Mouse (Mus musculus): ENCODE results near the gene Zpbp2.
A peak's percentile ranks its signal among the peaks of the same experiment; 100 is the strongest.

The Zpbp2 gene

DNA sequence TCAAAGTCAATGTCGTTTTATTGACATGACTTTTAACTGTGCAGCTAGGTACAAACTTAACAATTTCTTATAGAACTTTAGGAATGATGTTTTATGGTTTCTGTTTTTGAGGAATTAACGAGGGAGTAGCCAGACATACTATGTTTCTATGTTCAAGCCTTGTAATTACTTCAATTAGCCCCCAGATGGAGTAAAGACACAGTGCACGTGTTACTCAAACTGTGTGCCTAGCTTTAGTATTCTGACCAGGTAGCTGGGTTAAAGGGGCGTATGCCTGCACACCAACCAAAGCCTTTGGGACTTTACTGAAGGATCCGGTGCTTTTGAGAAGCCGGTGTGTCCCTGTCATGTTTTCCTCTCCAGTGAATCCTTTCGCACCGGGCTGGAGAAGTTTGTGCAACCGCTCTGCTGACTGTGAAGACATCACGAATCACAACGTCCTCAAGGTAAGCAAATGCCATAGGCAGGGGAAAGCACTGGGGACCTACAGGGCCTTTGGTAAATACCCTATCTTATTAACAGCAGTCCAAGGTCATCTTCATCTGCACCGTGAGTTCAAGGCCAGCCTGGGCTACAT lies 4.3 kb downstream of the Zpbp2 start:
- no peak for DNase-seq (ENCODE audit: low spot score)

DNA sequence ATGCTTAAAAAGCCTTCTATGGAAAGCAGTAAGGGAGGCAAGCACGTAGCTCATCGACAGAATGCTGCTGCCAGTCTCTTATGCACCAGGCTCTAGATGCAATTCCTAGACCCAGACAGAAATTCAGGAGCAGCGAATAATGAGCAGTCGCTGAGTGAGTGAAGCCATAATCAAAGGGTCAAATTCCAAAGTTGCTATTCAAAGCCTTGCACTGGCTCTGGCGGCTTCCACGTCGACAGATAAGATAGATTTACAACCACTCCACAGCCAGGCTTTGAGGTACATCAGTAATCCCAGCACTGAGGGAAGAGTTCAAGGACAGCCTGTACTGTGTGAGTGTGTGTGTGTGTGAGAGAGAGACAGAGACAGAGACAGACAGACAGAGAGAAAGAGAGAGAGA lies 10.0 kb downstream of the Zpbp2 start:
- no peak for DNase-seq (ENCODE audit: low spot score)

DNA sequence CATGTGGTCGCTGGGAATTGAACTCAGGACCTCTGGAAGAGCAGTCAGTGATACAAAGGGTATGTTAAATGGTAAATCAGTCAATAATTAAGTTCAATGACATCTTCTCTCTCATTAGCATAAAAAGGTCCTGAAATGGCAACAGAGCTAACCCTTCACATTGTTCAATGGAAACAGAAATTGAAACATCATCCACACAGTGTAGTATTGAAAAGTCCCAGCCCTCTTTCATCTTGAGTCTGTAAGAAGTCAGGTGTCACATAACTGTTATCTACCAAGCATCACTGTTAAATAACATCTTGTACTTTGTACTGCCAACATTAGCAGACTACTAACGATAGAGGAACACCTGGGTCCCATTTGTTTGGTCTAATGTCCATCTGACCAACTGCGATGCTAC lies 12.1 kb downstream of the Zpbp2 start:
- DNase-seq (ENCODE audit: low spot score), result no peak

DNA sequence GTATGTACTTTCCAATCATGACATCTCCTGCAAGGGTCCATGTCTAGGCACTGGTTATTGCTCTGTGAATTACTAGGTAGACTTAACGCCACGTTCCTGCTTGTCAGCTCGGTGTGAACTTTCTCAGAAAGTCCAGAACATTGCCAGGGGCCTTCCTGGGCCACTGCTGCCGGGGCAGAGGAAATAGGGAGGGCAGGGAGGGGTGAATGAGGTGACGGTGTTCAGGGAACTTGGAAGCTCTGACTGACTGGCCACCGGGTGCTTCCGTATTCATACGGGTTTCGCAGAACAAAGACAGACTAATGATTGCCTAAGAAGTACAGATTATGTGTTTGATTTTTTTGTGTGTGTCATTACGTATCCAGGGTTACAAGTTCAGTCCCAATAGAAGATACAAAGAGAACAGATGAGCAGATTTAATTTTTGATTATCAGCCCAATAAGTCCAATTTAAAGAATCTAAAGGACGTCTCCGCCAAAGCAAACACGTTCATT lies 13.1 kb downstream of the Zpbp2 start:
- no peak for DNase-seq (ENCODE audit: low spot score)

DNA sequence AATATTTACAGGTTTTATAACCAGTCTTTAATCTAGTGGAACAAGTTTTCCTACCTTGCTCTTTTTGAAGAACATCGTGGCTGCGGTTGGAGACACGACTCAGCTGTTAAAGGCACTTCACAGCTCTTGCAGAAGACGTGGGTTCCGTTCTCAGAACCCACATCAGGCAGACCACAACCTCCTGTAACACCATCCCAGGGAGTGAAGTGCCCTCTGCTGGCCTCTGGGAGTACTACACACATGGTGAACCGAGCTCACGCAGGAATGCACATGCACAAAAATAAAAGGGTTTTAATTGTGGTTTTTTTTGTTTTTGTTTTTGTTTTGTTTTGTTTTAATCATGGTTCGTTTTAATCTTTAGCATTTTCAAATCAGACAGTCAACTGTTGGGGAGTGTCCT lies 17.4 kb downstream of the Zpbp2 start:
- peak; percentile 13 for DNase-seq (ENCODE audit: low spot score)

DNA sequence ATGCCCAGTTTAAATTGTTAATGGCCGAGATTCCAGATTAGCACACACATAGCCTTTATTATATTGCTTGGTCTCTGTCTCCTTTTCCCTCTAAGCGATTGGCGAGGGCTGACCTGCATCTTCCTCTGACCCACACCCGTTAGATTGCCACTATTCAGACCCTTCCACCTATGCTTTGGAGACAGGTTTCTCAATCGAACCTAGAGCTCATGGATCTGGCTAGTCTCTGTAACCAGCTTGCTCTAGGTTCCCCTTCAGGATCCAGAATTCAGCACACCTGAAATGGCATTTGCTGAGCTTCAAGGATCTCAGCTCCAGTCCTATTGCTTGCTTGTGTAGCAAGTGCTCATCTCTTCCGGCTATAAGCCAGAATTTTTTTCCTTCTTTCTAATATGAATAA lies 18.6 kb downstream of the Zpbp2 start:
- no peak for DNase-seq (ENCODE audit: low spot score)

DNA sequence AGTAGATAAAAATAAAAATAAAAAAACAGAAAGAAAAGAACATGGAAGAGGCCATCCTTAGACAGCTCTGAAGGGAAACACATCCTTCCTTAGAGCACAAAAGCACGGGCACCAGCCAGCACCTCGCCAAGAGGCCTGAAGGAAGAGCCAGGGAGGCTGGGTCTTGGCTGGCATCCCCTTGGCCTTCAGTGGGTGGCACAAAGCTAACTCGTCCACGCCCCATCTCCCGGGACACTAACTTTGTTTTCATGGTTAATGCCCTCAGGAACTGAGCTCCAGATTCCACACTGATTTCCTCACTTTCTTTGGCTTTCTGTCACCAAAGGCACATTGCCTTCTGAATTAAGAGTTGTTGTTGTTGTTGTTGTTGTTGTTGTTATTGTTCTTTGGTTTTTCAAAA lies 26.9 kb downstream of the Zpbp2 start:
- DNase-seq (ENCODE audit: low spot score), result no peak

DNA sequence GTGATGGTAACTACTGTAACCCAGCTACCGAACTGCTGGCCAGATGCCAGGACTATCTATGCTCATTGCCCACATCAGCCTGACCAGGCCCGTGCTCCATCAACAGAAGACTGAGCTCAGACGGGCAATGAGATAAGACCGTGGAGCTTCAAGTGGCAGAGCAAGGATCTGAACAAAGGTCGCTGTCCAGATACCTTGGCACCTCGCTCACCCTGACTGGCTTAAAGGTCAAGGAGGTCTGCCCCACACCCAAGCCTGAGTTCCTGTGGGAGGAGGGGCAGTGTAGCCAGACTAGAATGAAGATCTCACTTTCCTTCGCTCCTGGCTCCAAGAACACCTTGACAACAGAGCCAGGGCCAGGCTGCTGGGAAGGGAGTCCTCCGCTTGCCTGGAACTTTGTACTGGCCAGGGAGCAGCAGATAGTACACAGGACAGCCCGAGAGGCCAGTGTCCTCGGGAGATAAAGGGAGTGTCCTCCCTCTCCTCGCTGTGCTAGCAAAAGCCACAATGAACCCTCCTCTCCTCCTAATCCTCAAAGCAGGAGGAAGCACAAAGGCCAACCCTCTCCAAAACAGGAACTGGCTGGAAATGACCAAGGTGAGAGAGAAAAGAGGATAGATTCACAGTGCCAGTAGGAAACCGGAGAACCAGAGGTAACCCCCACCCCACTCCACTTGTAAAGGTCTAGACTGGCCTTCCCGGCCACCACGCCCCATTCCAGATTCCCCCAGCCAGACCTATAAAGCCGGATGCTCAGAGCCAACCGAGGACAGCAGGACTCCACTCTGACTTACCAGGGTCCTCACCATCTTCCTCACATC lies 29.6 kb downstream of the Zpbp2 start:
- peak; percentile 80 for DNase-seq (ENCODE audit: low spot score)

DNA sequence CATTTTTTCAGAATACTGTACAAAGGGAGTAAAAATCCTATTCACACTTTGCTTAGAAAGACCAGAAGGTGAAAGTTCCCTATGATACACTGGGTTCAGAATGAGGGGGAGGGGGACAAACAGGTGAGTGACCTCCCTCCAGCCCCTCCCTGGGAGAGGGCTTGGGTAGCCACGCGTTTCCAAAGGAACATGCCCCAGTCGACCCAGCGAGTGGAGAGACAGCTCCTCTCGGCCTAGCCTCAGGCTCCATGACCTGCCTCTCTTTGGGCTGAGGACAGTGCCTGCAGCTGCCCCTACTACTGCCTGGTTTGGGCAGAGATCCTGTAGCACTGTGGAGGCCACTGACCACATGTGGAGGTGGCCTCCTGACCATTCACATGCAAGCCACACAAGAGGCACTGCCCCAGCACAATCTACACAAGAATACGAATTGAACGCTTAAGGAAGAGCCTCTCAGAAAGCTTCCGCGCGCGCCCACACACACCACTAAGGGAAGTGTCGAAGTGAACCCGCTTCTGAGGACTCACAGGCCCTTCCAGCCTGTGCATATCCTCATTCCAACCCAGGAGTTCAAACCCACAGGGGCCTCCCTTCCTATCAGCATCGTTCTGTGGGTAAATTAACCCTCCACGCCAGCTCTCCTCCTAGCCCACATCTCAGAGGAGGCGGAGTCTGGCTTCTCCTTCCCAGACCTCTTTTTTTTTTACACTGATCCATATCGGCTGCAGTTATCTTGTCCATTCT lies 30.6 kb downstream of the Zpbp2 start:
- DNase-seq (ENCODE audit: low spot score), result peak; percentile 73

DNA sequence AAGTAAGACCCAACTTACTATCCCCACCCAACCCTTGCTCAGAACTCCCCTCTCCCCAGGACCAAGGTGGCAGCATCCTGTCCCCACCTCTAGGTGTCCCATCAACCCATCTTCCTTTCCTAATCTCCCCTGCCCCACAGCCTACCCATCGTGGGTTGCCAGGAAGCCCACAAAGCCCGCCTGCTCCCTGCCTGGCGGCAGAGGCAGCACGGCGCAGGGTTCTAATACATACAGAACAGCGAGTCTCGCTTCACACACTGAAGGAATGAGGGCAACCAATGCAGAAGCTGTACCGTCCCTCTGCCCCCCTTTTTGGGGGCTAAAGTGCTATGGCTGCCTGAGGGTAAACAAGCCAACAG lies 31.1 kb downstream of the Zpbp2 start:
- DNase-seq (ENCODE audit: low spot score), result no peak

DNA sequence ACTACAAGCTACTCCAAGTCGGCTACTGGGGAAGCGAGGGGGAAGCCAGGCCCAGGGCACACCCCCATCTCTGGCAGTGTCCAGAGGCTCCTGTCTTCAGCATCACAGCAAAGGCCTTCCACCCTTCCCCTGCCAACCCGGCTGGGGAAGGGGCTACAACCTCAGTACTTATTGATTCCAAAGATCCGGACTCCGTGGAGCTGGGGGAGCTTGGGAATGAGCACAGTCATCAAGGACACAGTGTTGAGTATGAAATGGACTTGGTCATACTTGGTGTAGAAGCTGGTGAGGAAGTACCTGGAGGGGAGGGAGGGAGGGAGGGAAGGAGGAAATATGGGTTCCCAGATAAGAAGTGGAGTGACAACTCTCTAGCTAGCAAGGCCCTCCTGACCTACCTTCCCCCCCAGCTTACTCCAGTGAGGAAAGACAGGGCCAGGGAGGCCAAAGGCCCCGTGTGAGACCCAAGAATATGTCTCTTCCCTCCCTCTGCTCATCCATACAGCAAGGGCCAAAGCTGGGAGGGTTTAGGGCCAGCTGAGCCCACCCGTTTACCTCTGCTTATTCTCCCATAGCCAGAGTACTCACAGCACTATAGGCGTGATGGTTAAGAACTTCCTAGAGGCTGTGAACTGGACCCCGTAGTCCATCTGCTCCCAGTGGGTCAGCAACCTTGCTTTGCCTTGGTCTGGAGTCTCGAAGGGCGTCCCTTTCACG lies 31.8 kb downstream of the Zpbp2 start:
- DNase-seq (ENCODE audit: low spot score), result peak; percentile 75

DNA sequence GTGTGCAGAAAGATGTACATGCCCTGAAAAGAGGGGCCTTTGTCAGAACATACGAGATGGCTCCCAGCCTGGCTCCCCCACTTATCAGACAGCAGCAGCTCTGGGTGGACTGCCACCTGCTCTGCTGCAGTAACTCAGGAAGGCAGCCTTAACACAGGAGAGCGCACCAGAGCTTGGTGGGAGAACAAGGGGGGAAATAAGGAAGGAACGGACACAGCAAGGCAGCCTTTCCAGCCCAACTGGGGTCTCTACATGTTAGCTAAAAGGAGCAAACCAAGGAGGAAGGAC lies 32.3 kb downstream of the Zpbp2 start:
- DNase-seq (ENCODE audit: low spot score), result peak; percentile 84

DNA sequence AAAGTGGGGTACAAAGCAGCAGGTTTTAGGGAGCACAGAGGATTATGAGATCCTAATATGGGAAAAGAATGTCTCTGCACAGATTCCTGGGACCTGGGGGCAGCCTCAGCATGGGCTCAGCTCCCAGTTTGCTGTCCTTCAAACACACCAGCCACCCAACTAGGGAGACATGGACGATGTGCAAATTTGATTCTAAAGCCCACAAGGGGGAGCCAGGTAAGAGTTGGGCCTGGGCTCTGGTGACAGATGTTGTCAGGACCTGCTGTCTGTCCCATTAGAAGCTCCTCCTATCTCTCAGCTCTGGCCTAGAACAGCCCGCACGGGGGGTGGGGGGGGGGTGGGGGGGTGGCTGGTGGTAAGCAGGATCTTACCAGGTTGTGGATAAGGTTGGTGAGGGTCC lies 32.7 kb downstream of the Zpbp2 start:
- DNase-seq (ENCODE audit: low spot score), result peak; percentile 72

DNA sequence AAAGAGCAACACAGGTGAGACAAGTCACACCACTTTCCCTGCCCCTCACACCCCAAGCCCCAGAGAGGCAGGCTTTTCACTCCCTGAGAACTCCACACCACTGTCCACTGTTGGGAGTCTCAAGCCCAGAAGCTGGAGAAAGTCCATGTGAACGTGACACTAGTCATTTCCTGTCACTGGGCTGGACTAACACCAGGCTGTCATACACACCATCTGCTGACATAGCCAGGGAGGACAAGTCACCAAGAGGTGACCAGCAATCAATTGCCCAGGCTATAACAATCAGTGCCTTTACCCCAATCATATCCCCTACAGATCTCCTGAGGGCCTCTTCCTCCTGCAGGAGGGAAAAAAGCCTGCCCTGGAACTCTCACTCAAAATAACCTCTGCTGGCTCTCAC lies 33.2 kb downstream of the Zpbp2 start:
- no peak for DNase-seq (ENCODE audit: low spot score)

DNA sequence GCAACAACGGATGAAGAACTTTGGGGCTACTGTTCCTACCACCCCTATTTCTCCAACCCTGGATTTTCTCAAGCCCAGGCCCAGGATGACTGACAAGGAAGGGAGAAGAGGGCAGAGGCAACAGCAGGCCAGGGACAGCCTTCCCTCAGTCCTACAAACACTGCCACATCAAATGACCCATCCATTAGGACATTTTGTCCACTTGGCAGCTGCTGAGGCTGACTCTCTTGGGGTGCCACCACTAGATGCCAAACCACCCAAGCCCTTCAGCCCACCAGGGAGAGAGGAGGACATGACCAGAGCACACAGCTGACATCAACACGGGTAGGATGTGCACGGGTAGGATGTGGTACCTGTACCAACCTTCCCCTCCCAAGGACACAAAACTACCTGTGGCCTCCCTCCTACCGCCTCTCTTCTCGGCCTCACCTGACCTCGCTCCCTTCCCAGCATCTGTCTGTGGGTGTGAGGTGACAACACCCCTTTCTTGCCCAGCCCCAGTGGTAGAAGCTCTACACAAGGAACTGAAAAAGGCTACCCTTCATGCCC lies 33.8 kb downstream of the Zpbp2 start:
- DNase-seq (ENCODE audit: low spot score), result no peak

DNA sequence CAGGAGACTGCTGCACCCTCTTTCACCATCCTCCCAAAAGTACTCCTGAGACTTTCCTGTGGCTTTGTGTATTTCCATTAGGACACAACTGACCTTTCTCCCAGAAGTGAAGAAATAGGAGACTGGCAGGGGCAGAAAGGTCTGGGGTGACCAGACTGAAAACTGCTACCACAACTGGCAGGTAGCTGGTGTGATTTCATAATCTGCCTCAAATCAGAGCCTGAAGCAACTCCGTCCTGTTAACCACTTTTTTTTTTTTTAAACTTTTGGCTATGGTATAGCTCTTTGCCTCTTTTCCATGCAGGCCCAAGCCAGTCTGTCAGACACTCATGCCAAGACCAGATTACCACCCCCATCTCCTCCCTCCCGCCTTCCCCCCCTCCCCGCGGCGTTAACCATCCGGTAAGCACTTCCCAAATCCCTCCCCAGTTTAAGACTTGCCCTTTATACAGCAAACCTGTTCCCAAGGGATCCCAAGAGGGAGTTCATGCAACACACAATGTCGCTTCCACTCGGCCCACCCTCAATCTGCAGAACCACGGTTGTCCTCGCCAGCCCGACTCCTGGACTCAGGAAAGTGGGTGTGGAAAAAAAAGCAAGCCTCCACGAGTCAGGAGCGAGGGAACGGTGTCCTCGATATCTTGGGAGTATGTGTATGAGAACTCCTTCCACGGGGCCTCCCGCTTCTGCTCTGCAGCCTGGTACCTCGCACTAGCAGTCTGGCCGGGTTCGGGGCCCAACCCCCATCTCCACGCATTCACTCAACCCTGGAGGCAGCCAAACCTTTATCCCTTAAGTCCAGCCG lies 35.4 kb downstream of the Zpbp2 start:
- no peak for DNase-seq (ENCODE audit: low spot score)

DNA sequence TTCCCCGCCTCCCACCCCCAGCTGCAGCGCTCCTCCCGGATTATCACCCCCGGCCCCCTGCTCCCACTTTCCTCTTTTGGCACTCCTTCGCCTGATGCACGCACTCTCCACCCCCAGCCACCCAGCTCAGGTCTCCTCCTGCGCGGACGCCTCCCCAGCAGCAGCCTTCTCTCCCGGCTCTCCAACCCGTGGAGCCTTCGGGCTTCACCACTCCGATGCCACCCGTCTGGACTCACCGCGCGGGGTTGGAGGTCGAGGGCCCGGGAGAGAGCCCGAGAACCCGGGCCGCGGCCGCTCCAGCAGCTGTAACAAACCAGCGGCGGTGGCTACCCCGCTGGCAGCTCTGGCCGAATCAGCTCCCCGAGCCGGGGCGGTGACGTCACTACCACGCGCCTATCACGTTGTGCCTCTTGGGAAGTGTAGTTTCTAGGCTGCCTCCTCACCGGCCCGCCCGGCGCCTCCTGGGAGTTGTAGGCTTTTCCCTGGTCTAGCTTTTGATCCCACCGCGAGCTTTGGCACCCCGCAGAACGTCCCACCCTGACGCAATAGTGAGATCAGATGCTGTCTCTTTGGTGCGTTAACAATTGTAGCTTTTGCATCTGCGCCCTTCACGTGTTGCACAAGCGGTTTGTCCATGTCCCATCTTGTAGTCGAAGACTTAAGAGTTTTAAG lies 36.1 kb downstream of the Zpbp2 start, which contains the start of gene Ormdl3:
Ormdl3 (minus strand) TSS at position 477 of the 672 bp plus-strand sequence.
- DNase-seq (ENCODE audit: low spot score), result peak; percentile 98

DNA sequence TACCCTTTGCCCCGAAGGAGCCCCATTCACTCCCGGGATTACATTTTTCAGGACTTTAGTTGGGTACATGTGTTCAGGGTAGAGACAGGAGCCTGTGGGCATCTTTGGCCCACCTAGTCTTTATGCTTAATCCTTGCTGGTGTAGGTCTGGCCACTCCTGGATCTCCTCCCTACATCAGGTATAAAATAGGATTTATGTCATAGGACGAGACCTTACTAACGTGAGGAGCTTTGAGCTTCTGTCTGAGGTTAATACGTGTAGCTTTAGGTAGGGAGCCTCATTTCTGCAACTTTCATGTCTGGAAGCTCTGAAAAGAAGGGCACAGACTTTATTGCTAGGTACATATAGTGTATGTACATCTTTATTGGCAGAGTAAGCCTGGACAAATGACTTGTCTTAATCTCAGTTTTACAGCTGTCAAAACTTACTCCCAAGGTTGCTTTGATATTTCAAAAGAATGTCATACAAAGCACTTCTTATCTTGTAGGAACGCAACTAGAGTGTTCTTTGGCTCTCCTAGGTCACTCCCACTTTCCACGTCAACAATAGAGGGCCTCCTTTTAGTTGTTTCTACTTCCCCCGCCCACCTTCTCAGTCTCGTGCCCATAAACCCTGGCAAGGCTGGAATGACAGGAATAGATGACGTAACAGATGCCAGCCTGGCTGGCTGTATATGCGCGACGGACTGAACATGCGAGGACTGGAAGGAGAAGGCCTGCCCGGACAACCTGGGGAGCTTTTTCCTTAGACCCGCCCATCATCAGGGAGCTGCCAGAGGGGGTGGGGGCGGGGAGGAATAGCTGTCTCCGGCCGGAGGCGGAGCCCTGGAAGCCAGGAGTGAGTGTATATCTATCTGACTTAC lies 37.0 kb downstream of the Zpbp2 start:
- DNase-seq (ENCODE audit: low spot score), result peak; percentile 89

DNA sequence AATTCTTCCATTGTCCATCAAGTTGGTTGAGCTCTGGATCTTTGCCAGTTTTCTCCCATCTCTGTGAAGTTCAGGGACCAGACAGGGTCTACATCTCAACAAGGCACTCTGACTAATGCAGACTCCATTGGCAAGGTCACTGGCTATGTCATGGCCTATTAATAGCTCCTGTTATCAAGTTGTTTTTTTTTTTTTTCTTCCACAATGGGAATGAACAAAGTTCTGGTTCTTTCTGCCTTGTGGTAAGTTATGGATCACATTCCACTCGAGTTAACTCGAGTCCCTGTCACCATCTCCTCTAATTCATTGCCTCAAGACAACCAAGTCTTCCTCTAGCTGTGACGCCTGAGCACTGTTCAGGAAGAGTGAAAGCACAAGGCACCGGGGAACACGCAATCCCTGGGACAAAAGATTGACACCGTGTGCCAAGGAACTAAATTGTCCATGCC lies 38.0 kb downstream of the Zpbp2 start:
- DNase-seq (ENCODE audit: low spot score), result no peak

DNA sequence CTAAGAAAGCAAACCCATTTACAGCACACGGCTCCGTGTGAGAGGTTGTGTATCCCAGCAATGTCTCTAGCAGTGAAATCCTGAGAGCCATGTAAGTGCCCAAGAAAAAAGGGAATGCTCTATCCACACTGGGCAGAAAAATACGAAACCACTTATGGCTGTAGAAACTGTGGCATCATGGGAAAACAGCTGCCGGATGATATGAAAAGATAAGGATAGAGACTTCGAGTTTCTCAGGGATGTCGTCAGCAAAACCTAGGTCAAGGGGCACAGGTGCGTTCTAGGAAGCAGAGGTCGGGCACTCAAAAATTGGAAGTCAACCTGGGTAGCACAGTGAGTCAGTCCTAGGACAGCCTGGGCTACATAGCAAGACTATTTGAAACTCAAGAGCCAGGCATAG lies 38.4 kb downstream of the Zpbp2 start:
- peak; percentile 34 for DNase-seq (ENCODE audit: low spot score)
